8 mouse cellular contexts compared by ENCODE assay signal in the genomic region with DNA sequence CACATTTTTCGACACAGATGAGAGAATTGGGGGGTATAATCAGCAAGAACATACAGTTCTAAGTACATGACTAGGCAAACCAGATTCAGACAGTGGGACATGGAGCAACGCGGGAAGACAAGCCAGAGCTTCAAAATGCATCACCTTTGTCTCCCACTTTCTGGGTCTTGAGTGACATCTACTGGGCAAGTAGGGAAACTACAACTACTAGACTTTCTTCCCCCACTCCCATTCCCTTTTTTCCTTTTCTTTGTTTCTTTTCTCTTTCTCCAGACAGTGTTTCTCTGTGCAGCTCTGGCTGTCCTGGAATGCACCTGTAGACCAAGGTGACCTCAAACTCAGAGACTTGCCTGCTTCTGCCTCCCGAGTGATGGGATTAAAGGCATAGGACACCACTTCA. TPM values are rescaled to one million over a fixed set of nuclear protein-coding genes. Genes with fewer than 3 reads are reported as not detected.
DNase-seq lines count a peak whose midpoint lies in the region; ATAC-seq and TF ChIP-seq lines count a peak whose summit lies in the region.

No protein-coding gene starts in this region.

- H3K9me3 ChIP-seq in hindbrain, embryonic 12.5 days (replicated peaks): 0 out of 2 replicates have a peak, but pooled peaks cover 3% of the 10 kb centered on the region
- no peaks in the 10 kb centered on the region for H3K9me3 ChIP-seq in liver, embryonic 12.5 days (replicated peaks)

- H3K36me3 ChIP-seq in hindbrain, embryonic 12.5 days: no peaks in the 10 kb centered on the region
- H3K36me3 ChIP-seq in liver, embryonic 12.5 days: no peaks in the 10 kb centered on the region

- DNase-seq in layer of hippocampus, adult 2 months (ENCODE audit: low spot score in 2 of 2): peak; percentile 22 to 46
- DNase-seq in layer of hippocampus, postnatal 36 days: no peak
- DNase-seq in Muller cell, postnatal 12 days (ENCODE audit: inconsistent ontology term): peak; percentile 27
- peak; percentile 78 for DNase-seq in embryo, embryonic 11 days
- peak; percentile 77 for DNase-seq in naive thymus-derived CD4-positive, alpha-beta T cell, adult 2 months (ENCODE audit: low read depth)
- no peak for DNase-seq in urinary bladder, postnatal 36 days (ENCODE audit: low spot score in 2 of 2)

- no peaks in the 10 kb centered on the region for H3K4me1 ChIP-seq in hindbrain, embryonic 12.5 days
- H3K4me1 ChIP-seq in liver, embryonic 12.5 days: no peaks in the 10 kb centered on the region

- peak; percentile 58; the same call in 1 of the 2 replicates for ATAC-seq in hindbrain, embryonic 12.5 days (ENCODE audit: low FRiP score)
- ATAC-seq in liver, embryonic 12.5 days: peak; percentile 61; the same call in 1 of the 2 replicates

- no peaks in the 10 kb centered on the region for H3K27me3 ChIP-seq in hindbrain, embryonic 12.5 days
- no peaks in the 10 kb centered on the region for H3K27me3 ChIP-seq in liver, embryonic 12.5 days (replicated peaks)

- H3K9ac ChIP-seq in hindbrain, embryonic 12.5 days: no peak overlapping the region
- no peak overlapping the region for H3K9ac ChIP-seq in liver, embryonic 12.5 days

- 11% methylated on average over 4 of the region's 4 CpGs for WGBS in hindbrain, embryonic 12.5 days
- WGBS in liver, embryonic 12.5 days (ENCODE audit: insufficient replicate concordance): 6% methylated on average over 4 of the region's 4 CpGs

- no peak overlapping the region for H3K4me2 ChIP-seq in hindbrain, embryonic 12.5 days (replicated peaks)
- H3K4me2 ChIP-seq in liver, embryonic 12.5 days: no peak overlapping the region

- peak; percentile 91 for TF ChIP-seq CTCF in layer of hippocampus, adult 2 months (conservative IDR thresholded peaks at IDR 0.05)

- H3K27ac ChIP-seq in layer of hippocampus, adult 2 months: no peak overlapping the region
- H3K27ac ChIP-seq in hindbrain, embryonic 12.5 days: no peak overlapping the region
- no peak overlapping the region for H3K27ac ChIP-seq in liver, embryonic 12.5 days

- H3K4me3 ChIP-seq in layer of hippocampus, adult 2 months: no peak overlapping the region
- no peak overlapping the region for H3K4me3 ChIP-seq in hindbrain, embryonic 12.5 days
- H3K4me3 ChIP-seq in liver, embryonic 12.5 days: no peak overlapping the region

RNA-seq across cellular contexts. Expression of a gene that starts 27.0 kb away (rescaled TPM):
- total RNA-seq in layer of hippocampus, adult 2 months (2021): 10 to 100 TPM; 10.8 to 13.6 TPM
- total RNA-seq in layer of hippocampus, postnatal 36 days (2021): 10 to 100 TPM; 10.3 to 12.9 TPM
- polyA plus RNA-seq in hindbrain, embryonic 12.5 days (2016; fragmentation: Nextera tagmentation; extraction: Ambion mirVana): 62.3 and 62.4 TPM in 2 replicates
- 129 and 134 TPM in 2 replicates for polyA plus RNA-seq in liver, embryonic 12.5 days (2016; fragmentation: Nextera tagmentation; extraction: Ambion mirVana)

RNA-seq across cellular contexts. Expression of a gene that starts 51.5 kb away (rescaled TPM):
- total RNA-seq in layer of hippocampus, adult 2 months (2021): 10 to 100 TPM in 1 of 2 experiments, 1 to 10 TPM in 1; 9.5 to 10.6 TPM
- 10 to 100 TPM; 10.5 to 11.1 TPM for total RNA-seq in layer of hippocampus, postnatal 36 days (2021)
- polyA plus RNA-seq in hindbrain, embryonic 12.5 days (2016; fragmentation: Nextera tagmentation; extraction: Ambion mirVana): 6.0 and 6.7 TPM in 2 replicates
- 4.9 and 6.9 TPM in 2 replicates for polyA plus RNA-seq in liver, embryonic 12.5 days (2016; fragmentation: Nextera tagmentation; extraction: Ambion mirVana)

Comparison
In these comparisons a context has a peak if more than half of its experiments do, and no peak if none do; other contexts are left out.
1. DNase-seq: peak in layer of hippocampus, adult 2 months (2 of 2), Muller cell, postnatal 12 days (single experiment), embryo, embryonic 11 days (single experiment) and naive thymus-derived CD4-positive, alpha-beta T cell, adult 2 months (single experiment); none in layer of hippocampus, postnatal 36 days (0 of 2) and urinary bladder, postnatal 36 days (0 of 2).